Mouse (Mus musculus) forebrain, embryonic 16.5 days (tissue): ENCODE results near the gene Hist1h2ah. TPM values are rescaled to one million over a fixed set of nuclear protein-coding genes. Genes with fewer than 3 reads are reported as not detected.

Experiments
- ATAC-seq: fragments of 200-750 bp; cut with Nextera tagmentation; 2 replicates; pipeline ENCODE4 v1.8.0; 2017; ENCODE audit warnings: mild to moderate bottlenecking, moderate library complexity
- H3K27ac ChIP-seq: fragments of 300-500 bp; sonication (generic); 2 replicates; pipeline ENCODE4 v1.5.1; 2014; ENCODE audit warnings: low read length, control low read depth
- H3K27me3 ChIP-seq: fragments of 300-500 bp; sonication (generic); replicated peaks from 2 replicates; pipeline ENCODE4 v1.6.1; 2014; ENCODE audit warnings: low read length; ENCODE audit not compliant: control insufficient read depth, insufficient read depth
- H3K36me3 ChIP-seq: fragments of 300-500 bp; sonication (generic); 2 replicates; pipeline ENCODE4 v1.6.1; 2014; ENCODE audit not compliant: control insufficient read depth, insufficient read depth
- H3K4me1 ChIP-seq: fragments of 300-500 bp; sonication (generic); replicated peaks from 2 replicates; pipeline ENCODE4 v1.6.1; 2014; ENCODE audit warnings: low read length; ENCODE audit not compliant: control insufficient read depth, insufficient read depth
- H3K4me2 ChIP-seq: fragments of 300-500 bp; sonication (generic); 2 replicates; pipeline ENCODE4 v1.6.1; 2014; ENCODE audit warnings: mild to moderate bottlenecking, low read length, control low read depth
- H3K4me3 ChIP-seq: fragments of 300-500 bp; sonication (generic); replicated peaks from 2 replicates; pipeline ENCODE4 v1.5.1; 2014; ENCODE audit warnings: mild to moderate bottlenecking, low read length, control low read depth
- H3K9ac ChIP-seq: fragments of 300-500 bp; sonication (generic); replicated peaks from 2 replicates; pipeline ENCODE4 v1.6.1; 2014; ENCODE audit warnings: low read depth, low read length, control low read depth
- H3K9me3 ChIP-seq: fragments of 300-500 bp; sonication (generic); 2 replicates; pipeline ENCODE4 v1.6.1; 2016; ENCODE audit warnings: low read length; ENCODE audit not compliant: control insufficient read depth
- WGBS: fragments of 180-500 bp; shearing (Covaris S2); extraction: QIAGEN DNeasy Blood & Tissue Kit; methylation state at CpG from one replicate; pipeline ENCODE4 v1.1.7; 2014; 5-methylcytosine and 5-hydroxymethylcytosine counted together
- polyA plus RNA-seq: library from polyadenylated mRNA; unstranded; fragments of >200 nt; fragmentation: Nextera tagmentation; extraction: Ambion mirVana; gene quantifications from 2 replicates; pipeline ENCODE4 v1.2.1, GENCODE M21; 2015

Hist1h2ah gene
- polyA plus RNA-seq, 1 experiment from 2014 or later, result not detected

GRCm38 (mm10) chr13:22030493-22030892 is 4.9 kb downstream of the Hist1h2ah start:
- H3K36me3 ChIP-seq, result no peaks in the 10 kb centered on the region
- peaks cover 17% of the 10 kb centered on the region for H3K4me1 ChIP-seq
- no peaks in the 10 kb centered on the region for H3K27me3 ChIP-seq
- H3K9ac ChIP-seq, result no peak overlapping the region
- H3K4me3 ChIP-seq, result no peak overlapping the region
- H3K9me3 ChIP-seq, result no peaks in the 10 kb centered on the region
- WGBS, result 9% methylated on average over 4 of the region's 4 CpGs
- no peak overlapping the region for H3K4me2 ChIP-seq
- no peak overlapping the region for H3K27ac ChIP-seq
- ATAC-seq, result no peak

- peaks cover 16% of the 10 kb centered on the region for H3K4me1 ChIP-seq
- 26% methylated on average over 8 of the region's 8 CpGs for WGBS
- H3K27ac ChIP-seq, result no peak overlapping the region
- no peak overlapping the region for H3K4me3 ChIP-seq
- no peak for ATAC-seq
- no peak overlapping the region for H3K9ac ChIP-seq
- H3K9me3 ChIP-seq, result no peaks in the 10 kb centered on the region
- H3K4me2 ChIP-seq, result no peak overlapping the region
- H3K27me3 ChIP-seq, result no peaks in the 10 kb centered on the region
- no peaks in the 10 kb centered on the region for H3K36me3 ChIP-seq
Measured at GRCm38 (mm10) chr13:22029928-22030327, 5.4 kb downstream of the Hist1h2ah start.

- Histone ChIP-seq H3K9ac (peak overlapping the region; percentile 76), H3K27ac (peak overlapping the region; percentile 84)
- peak; percentile 74 for ATAC-seq
Measured at GRCm38 (mm10) chr13:22028673-22029460, 6.5 kb downstream of the Hist1h2ah start.

GRCm38 (mm10) chr13:22026058-22027031 is 9.0 kb downstream of the Hist1h2ah start:
- Histone ChIP-seq H3K4me1 (peaks cover 15% of the 10 kb centered on the region), H3K4me3 (peak overlapping the region; percentile 47), H3K27ac (peak overlapping the region; percentile 24), H3K9me3 (no peaks in the 10 kb centered on the region), H3K27me3 (0 out of 2 replicates have a peak, but pooled peaks cover 2% of the 10 kb centered on the region), H3K4me2 (peak overlapping the region; percentile 48), H3K36me3 (no peaks in the 10 kb centered on the region), H3K9ac (peak overlapping the region; percentile 41)
- ATAC-seq, result peak; percentile 62
- 1% methylated on average over 35 of the region's 35 CpGs for WGBS

More at GRCm38 (mm10) chr13:22028673-22029460, 6.5 kb downstream of the Hist1h2ah start:
- Histone ChIP-seq H3K9me3 (no peaks in the 10 kb centered on the region), H3K27me3 (no peaks in the 10 kb centered on the region), H3K4me3 (peak overlapping the region; percentile 71), H3K4me1 (peaks cover 7% of the 10 kb centered on the region), H3K36me3 (no peaks in the 10 kb centered on the region), H3K4me2 (peak overlapping the region; percentile 79)
- under 1% methylated on average over 40 of the region's 40 CpGs for WGBS

- under 1% methylated on average over 9 of the region's 9 CpGs for WGBS
- Histone ChIP-seq H3K36me3 (no peaks in the 10 kb centered on the region), H3K4me2 (peak overlapping the region; percentile 50), H3K4me1 (peaks cover 24% of the 10 kb centered on the region), H3K9me3 (no peaks in the 10 kb centered on the region), H3K4me3 (peak overlapping the region; percentile 44), H3K9ac (no peak overlapping the region), H3K27me3 (peaks cover 22% of the 10 kb centered on the region), H3K27ac (no peak overlapping the region)
- peak; percentile 71 for ATAC-seq
Measured at GRCm38 (mm10) chr13:22022241-22022640, 13.1 kb downstream of the Hist1h2ah start.

GRCm38 (mm10) chr13:22021581-22021980 is 13.8 kb downstream of the Hist1h2ah start:
- Histone ChIP-seq H3K9me3 (no peaks in the 10 kb centered on the region), H3K4me3 (peak overlapping the region; percentile 44), H3K4me2 (peak overlapping the region; percentile 50), H3K27me3 (peaks cover 22% of the 10 kb centered on the region), H3K9ac (no peak overlapping the region), H3K27ac (no peak overlapping the region), H3K4me1 (peaks cover 22% of the 10 kb centered on the region), H3K36me3 (no peaks in the 10 kb centered on the region)
- WGBS, result under 1% methylated on average over 11 of the region's 11 CpGs
- no peak for ATAC-seq

- H3K9ac ChIP-seq, result no peak overlapping the region
- H3K27me3 ChIP-seq, result peaks cover 28% of the 10 kb centered on the region
- peak; percentile 34; the same call in 1 of the 2 replicates for ATAC-seq
- peak overlapping the region; percentile 44 for H3K4me3 ChIP-seq
- no peak overlapping the region for H3K27ac ChIP-seq
- peak overlapping the region; percentile 50 for H3K4me2 ChIP-seq
- WGBS, result under 1% methylated on average over 8 of the region's 8 CpGs
- H3K9me3 ChIP-seq, result no peaks in the 10 kb centered on the region
- H3K4me1 ChIP-seq, result peaks cover 20% of the 10 kb centered on the region
- no peaks in the 10 kb centered on the region for H3K36me3 ChIP-seq
Measured at GRCm38 (mm10) chr13:22020901-22021339, 14.4 kb downstream of the Hist1h2ah start.

- Histone ChIP-seq H3K9me3 (peaks cover 3% of the 10 kb centered on the region; the same call in 1 of the 2 replicates), H3K36me3 (no peaks in the 10 kb centered on the region), H3K4me1 (peaks cover 20% of the 10 kb centered on the region), H3K27ac (no peak overlapping the region), H3K4me2 (peak overlapping the region; percentile 50), H3K9ac (no peak overlapping the region), H3K27me3 (peaks cover 33% of the 10 kb centered on the region), H3K4me3 (peak overlapping the region; percentile 39)
- ATAC-seq, result no peak
- under 1% methylated on average over 44 of the region's 44 CpGs for WGBS
Measured at GRCm38 (mm10) chr13:22019934-22020835, 15.2 kb downstream of the Hist1h2ah start.
